Mouse (Mus musculus): Measurements from ENCODE around the gene Nova2.

Nova2 gene

DNA sequence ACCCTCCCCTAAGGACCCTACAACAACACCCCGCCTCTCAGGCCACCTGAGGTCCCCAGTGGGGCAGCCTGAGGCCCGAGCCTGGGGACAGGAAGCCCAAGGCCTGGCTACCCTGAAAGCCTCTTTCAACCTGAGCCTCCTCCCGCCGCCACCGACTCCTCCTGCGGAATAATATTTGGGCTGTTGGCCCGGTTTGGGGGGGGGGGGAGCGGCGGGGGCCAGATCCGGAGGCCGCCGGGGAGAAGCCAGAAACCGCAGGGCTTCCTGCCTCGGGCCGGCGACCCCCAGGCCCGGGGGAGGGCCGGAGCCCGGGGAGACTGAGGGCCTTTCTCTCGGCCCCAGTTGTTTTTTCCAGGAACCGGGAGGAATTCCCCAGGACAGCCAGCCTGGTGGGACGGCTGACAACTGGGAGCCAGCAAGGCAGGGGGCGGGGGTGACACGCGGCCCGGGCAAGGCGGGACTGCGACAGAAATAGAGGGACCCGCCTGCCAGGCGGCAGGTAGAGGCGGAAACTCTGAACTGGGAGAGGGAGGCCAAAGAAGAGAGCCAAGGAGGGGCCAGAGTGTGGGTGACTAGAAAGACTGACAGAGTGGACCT, 86.4 kb downstream of the Nova2 start:
- no peak for DNase-seq (ENCODE audit: low spot score)

DNA sequence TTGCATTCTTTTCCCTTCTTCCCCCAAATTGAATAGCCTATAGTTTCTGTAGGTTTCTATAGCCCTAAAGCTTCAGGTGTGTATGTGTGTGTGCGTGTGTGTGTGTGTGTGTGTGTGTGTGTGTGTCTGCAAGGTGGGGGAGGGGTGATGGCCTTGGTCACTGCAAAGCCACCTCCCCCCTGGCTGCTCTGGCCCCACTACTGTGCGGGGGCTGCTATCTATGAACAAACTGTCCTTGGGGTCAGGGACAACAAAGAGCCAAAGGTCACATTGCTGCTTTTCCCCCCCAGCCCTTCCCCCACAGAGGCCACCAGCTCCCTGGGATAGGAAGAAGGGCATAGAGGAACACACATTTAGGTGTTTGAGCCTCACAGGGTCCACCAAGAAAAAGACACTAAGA, 87.2 kb downstream of the Nova2 start:
- DNase-seq (ENCODE audit: low spot score), result no peak

DNA sequence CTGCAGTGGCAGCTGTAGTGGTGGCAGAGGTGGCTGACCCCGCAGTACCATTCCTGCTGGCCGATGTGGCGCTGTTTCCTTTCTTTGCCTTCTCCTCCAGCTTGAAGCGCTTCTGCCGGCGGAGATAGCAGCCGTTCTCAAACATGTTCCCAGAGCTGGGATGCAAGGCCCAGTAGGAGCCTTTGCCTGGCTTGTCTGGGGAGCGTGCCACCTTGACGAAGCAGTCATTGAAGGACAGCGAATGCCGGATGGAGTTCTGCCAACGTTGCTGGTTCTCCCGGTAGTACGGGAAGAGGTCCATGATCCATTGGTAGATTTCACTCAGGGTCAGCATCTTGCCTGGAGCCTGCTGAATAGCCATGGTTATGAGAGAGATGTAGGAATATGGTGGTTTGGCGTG, 88.8 kb downstream of the Nova2 start:
- no peak for DNase-seq (ENCODE audit: low spot score)
